Mouse (Mus musculus) embryo, embryonic 11.5 days (tissue): ENCODE measurements around the gene Olfr571.

Experiments used
- DNase-seq: peaks from one replicate; pipeline ENCODE4 v3.0.0-alpha.2; 2012; ENCODE audit warnings: low read depth, low spot score

Gene Olfr571

DNA sequence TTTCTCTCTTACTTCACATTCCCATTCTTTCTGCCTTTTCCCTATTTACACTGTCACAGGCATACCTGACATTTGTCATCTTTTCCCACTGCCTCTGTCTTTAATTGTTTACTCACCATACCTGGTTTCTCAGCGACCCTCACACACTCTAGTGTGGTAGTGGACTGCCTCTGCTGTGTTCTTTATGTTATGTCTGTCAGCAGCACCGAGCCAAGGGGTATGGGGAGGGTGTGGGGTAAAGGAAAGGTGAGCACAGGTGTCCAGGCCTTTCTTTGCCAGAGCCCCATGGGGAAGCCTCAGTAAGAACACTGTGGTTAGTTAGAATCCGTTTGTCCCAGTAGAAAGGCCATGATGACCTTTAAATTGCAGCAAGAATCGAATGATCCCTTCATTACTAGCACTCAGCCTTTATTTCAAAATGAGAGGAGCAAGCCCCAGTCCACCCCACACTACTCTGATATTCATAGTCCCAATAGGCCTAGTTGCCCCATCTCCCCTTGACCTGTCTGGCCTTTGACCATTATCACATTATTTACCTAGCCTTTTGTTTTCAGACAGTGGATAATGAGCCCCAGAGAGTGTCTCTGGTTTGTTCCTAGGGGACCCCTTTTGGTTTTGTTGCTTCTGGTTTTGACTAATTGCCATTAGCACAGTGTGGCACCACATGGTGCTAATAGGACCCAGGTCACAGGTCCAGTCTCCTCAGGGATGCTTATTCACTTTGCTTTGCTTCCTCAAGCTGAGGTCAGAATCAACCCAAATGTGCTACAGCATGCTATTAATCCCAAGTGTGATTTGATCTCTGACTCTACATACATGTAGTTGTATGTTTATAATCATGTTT lies at the start of gene Olfr571:
Olfr571 (minus strand) TSS at position 505 of the 844 bp plus-strand sequence.
- no peak for DNase-seq

DNA sequence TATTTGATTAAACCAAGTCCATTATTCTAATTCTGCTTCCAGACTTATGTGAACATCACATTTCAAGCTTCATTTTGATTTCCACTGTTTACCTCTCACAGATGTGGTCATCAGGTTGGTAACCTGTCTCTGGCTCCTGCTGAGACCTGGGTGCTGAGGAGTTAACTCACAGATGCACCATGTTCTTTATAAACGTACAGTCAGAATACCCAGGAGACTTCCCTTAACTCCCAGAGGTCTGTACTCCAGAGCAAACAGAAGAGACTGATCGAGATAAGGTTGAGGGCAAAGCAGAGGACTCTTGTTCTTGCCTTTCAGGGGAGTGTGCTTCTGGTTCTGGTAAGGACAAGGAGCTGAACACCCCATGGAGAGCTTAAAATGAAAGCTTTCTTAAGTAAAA lies 45.0 kb upstream of the Olfr571 start, which contains the start of gene Olfr576:
Olfr576 (plus strand) TSS at position 301 of the 400 bp plus-strand sequence.
- no peak for DNase-seq

DNA sequence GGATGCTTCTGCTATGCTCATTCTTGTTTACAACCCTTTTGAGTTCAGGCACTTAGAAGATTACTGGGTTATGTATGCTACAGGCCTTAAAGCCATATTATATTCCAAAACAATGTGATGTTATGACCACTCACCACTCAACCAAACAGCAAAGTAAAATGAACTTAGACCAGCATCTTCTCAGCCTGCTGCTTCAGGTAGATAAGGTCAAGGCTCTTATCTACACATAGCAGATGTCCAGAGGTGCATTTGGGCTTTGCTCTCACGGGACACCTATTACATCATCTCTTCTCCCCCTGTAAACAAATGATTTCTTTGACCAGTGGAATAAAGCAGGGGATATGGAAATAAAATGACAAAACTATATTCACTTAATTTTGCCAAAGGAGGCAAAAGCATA lies 41.3 kb upstream of the Olfr571 start, which contains the start of gene Olfr575:
Olfr575 (minus strand) TSS at position 183 of the 400 bp plus-strand sequence.
- DNase-seq, result no peak

DNA sequence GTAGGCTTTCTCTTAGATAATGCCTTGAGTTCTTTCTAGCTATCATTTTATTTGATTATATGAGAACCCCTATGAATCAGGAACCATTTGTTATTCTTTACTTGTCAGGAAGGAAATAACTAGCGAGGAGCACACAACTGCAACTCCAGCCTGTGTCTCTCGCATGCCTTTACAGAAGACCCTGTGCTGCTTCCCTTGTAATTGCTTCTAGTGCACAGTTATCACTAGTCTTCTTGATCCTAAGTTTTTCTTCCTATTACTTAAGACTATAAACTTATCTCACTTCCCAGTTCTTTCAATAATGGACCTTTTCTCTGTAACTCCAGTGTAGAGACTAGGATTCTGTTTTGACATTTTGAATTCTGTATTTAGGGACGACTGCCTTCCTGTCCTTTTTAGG lies 40.8 kb upstream of the Olfr571 start:
- DNase-seq, result no peak

DNA sequence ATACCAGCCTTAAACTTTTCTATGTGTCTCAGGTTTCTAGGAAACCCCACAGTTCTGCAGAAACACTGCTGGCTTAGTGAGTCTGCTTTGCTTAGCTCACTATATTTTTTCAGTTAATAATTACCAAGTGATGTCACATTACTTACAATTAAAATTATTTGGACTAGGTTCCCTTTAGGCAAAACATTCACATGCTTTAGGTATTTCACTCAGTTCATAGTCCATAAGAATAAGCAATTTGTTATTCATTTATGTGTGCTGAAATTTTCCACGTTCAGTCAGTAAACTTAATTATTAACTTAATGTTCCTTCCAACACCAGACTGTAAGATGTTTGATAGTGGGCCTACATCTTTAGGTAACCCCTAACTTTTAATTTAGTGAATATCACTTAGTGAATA lies 33.4 kb upstream of the Olfr571 start:
- DNase-seq, result no peak

DNA sequence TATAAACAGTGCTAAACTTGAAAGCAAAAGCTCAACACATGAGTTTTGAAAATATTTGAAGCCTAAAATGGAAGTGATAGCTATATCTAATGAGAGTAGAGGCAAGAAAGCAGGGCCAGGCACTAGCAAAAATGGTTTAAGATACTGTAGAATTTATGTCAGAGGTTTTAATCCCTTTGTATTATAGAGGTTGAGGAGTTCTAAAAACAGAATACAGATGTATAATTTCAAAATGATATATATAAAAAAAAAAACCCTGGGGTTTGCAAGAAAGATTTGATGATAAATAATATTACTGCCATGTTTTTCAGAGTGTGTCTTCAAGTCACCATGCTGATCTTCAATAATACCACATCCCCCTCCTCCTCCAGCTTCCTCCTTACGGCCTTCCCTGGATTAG lies 30.8 kb upstream of the Olfr571 start, which contains the start of gene Olfr574:
Olfr574 (plus strand) TSS at position 301 of the 400 bp plus-strand sequence.
- no peak for DNase-seq

DNA sequence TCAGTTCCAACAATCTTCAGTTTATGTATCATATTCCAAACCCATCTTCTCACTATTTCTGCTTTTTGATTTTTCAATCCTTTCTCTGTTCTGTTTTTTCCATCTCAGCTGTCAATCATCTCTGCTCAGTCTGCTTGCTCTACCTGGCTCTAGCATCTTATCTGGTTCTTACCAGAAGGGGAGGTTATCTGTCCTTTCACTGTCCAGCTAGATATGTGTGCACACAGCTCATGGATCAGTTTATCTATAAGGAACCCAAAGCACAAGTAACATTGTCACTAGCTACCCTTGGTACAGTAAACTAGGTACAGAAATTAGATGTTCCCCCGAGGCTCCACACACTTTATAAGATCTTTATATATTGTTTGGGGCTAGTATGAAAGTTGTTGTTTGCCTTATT lies 26.1 kb upstream of the Olfr571 start:
- DNase-seq, result no peak

DNA sequence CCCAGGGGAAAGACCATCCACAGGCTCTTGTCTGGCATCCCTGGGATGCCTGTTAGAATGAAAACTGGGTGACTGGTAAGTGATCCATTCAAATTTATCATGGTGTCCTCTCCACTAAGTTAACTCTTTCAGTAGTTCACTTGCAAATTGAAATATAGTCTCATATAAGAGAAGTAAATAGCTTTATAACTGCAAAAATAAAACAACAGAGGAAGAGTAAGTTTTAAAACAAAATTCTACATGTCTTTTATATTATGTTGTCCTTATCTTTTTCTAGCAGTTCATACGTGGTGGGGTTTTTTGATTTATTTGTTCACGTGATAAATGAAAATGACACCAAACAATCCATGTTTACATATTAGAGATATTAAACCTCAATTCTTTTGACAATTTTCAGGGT lies 25.1 kb upstream of the Olfr571 start, which contains the start of gene Olfr573-ps1:
Olfr573-ps1 (minus strand) TSS at position 101 of the 400 bp plus-strand sequence.
- DNase-seq, result no peak

DNA sequence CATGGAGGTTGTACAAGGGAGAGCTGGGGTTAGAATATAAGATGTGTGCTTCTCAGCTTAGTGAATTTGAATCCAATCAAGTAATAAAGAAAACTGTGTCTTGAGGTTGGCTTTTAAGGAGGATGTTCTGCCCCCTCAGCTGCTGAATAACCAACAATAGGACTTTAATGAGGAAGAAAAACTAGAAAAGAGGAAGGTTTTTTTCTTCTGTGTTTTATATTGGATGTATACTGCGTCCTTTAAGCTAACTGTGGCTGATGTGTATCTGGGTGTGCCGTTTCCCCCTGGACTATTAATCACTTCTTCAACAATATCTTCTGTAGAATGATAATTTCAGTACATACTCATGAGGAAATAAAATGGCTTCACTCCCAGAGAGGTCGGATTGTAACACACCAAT lies 9.8 kb upstream of the Olfr571 start:
- DNase-seq, result no peak

DNA sequence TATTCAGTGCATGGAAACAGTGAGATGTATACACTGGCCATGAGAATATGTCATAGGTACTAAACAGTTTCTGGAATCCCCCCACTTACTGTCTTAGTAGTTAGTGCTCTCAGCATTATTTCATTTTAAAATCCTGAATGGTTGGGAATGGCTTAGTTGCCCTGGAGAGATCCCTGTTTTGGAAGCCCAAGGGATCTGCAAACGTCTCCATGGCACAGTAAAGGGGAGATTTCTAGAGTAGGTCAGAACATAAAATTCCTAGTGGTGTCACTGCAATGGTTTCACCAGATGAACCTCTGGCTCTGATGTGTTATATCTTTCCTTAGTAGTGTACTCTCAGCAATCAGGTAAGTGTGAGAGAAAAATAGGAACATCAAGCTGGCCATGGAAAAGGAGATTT lies 6.8 kb upstream of the Olfr571 start, which contains the start of gene Olfr572:
Olfr572 (plus strand) TSS at position 301 of the 400 bp plus-strand sequence.
- no peak for DNase-seq

DNA sequence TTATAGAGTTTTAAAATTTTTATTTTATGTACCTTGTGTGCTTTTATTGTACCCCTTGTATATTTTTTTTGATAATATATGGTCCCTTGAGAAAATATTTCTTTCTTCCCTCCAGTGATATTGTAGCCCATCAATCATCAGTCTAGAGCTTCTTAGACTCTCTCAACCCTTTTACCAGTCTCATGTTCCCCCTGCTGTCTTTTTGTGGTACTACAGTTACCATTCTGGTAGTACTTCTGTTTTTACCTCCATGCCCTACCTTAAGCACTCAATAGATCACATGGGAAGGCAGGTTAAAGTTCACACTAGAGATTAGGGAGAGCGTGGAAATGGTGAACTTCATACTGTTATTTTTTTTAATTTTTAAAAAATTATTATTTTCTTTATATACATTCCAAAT lies 2.3 kb upstream of the Olfr571 start:
- peak; percentile 20 for DNase-seq

DNA sequence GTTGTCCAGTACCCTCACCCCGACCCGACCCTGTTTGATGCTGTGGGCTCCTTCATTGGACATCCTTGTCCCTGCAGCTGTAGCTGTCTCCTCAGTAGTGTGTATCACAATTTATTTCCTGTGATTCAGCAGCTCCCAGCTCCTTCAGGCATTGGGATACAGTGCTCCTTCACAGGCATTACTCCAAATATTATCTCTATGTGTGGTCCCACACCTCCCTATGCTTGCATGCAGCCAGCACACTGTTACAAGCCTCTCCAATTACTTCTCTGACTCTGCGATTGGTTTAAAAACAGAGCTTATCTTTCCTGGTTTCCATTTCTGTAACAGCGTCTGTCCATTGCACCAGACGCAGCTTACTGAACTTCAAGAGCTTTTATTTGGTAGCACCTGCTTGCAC lies 931 bp downstream of the Olfr571 start:
- no peak for DNase-seq

DNA sequence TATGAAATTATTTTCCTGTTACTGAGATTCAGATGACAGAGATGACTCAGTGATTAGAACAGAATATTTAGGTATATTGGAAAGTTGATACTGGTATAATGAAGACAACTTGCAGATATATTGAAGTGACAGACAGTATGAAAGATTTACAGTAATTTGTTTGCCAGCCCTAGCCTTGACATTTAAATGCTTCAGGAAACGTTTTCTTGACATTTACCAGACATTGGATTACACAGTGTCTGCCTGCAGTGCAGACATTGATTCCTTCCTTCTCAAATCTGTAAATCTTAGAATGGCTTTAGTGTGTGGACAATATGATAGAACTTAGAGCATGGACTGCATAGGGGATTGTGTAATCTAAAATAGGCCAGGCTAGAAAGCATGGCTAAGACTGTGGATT lies 2.1 kb downstream of the Olfr571 start:
- no peak for DNase-seq

DNA sequence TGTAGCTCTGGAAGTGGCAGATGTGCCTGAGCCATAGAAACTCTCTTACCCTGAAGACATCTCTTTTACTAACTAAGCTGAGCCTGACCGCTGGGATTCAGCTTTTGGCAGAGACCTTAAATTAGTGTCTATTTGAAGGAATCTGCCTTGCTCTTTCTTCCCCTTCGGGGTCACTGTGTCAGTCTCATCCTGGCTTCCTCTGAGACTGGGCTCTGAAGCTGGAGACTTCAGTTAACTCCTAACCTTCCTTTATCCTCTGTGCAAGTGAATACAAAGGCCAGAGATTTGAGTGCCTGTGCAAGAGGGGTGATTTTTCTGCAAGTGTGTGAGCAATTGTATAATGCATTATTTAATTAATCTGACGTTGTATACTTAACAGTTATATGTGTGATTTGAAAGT lies 26.6 kb downstream of the Olfr571 start, which contains the start of gene Olfr569:
Olfr569 (minus strand) TSS at position 101 of the 400 bp plus-strand sequence.
- DNase-seq, result no peak

DNA sequence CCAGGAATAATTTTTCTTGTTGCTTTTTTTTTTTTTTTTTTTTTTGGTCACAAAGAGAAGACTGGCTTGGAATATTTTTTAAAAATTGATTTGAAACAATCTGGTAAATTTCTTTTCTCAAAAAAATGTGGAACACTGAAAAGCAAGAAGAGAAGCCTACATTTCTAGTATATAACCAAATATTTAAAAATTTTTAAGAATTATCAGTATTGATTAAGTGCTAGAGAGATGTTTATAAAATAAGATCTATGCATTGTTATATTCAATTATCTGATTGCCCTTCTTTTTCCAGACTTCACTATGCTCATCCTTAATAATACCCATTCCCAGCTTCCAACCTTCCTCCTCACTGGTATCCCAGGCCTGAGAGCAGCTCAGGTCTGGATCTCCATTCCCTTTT lies 40.5 kb downstream of the Olfr571 start, which contains the start of gene Olfr568:
Olfr568 (plus strand) TSS at position 301 of the 400 bp plus-strand sequence.
- DNase-seq, result no peak

DNA sequence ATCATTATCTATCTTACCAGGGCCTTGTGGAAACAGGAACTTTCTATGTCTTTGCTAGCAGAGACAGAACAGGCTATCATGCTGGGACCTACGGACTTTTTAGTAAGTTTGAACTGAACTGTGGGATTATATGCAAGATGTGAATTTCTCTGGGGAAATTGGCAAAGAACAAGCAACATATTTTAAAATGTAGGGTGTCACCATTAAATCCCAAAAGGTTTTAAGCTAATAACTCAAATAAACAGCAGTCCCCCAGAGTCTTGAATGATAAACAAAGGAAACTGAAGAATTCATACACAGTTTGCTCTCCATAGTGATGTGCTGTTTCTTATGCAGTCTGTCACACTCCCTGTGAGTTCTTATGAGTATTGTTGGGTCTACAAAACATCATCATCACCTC lies 58.7 kb downstream of the Olfr571 start, which contains the start of gene Olfr566:
Olfr566 (minus strand) TSS at position 101 of the 400 bp plus-strand sequence.
- DNase-seq, result no peak

DNA sequence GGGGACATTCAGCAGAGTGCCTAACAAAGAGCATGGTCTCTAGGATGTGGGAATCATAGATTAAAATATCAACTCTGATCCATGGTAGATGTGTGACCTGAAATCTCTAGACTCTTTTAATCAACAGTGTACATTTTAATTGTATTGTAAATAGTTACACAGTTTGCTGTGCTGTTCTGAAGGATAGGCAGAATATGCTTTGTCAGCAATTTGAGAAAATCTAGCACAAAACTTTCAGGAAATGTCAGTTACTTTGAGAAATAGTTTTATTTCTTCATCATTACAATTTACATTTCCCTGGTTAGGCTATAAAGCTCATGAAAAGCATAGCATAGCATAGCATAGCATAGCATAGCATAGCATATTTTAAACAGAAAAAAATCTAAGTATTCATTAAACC lies 61.5 kb downstream of the Olfr571 start:
- DNase-seq, result no peak
